Mouse (Mus musculus) gastrocnemius, postnatal 14 days (tissue): ENCODE data around the gene Myo1h. TPM values are rescaled to one million over a fixed set of nuclear protein-coding genes. Genes with fewer than 3 reads are reported as not detected.

ENCODE experiments used
- DNase-seq: peaks from one replicate; pipeline ENCODE4 v3.0.0; 2021; ENCODE audit warnings: mixed read lengths
- intact Hi-C: fragments of 180-260 bp; cut with DNase I; formaldehyde crosslinking; loops from one replicate; pipeline ENCODE4 v1.15.1; 2025; ENCODE audit warnings: low total_unique reads
- total RNA-seq, 2 experiments: library from RNA; stranded (reverse); gene quantifications; 2 replicates each; pipeline ENCODE4 v1.2.3; 2021

Gene Myo1h
- total RNA-seq, 2 experiments from 2014 or later = 1.1 TPM; not detected in 1

DNA sequence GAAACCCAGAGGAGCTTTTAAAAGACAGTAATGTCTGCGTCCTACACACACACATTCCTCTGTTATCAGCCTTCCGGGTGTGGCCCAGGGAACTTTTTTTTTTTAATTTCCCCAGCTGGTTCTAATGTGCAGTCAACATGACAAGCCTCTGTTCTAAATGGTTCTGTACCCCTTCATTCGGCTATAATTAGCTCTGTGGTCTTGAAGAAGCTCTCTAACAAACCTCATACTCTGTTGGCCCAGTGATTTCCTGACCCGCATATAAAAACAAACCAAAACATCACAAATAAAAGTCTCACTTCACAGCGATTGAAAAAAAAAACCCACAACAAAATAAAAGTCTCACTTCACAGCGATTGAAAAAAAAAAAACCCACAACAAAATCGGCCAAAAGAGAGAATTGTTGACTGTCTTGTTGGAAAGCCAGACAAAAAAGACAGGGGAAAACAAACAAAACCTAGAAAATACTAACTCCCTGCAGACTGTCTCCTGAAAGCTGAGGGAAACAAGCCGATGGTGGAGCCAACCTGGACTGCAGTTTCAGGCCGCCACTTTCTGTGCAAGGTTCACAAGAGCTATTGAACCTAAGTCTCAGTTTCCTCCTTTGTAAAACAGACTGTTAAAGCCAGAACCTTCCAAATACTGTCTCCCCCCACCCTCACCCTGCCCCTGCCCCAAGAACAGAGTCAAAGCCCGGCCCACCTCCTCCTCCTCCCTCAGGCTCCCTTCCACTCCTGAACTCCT is 89.4 kb downstream of the Myo1h start:
- intact Hi-C loops = no loop called here
- no peak for DNase-seq

- intact Hi-C loops = no loop called here
- DNase-seq = no peak
These were observed 90.0 kb downstream of the Myo1h start for GRCm38 (mm10) chr5:114378936-114379335.

DNA sequence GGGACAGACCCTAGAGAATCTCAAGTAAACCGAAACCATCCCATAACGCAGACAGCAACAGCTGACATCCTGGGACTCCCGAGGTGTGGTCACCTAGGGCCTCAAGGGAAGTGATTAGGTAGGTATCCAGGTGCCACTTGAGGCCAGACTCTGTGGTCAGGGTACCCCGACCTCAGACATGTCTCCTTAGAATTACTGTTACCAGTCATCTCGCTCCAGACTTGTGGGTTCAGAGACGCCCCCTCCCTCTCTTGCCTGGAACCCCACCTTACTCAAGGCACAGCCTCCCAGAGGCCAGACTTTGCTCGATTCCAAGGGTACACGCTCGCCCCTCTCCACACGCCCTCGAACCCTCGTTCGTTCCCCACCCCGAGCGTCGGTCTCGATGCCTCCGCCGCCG is 90.8 kb downstream of the Myo1h start:
- intact Hi-C loops = loop anchor here (10.0 kb wide), 1 partner anchor 65 kb away; no protein-coding TSS in a partner anchor
- no peak for DNase-seq

DNA sequence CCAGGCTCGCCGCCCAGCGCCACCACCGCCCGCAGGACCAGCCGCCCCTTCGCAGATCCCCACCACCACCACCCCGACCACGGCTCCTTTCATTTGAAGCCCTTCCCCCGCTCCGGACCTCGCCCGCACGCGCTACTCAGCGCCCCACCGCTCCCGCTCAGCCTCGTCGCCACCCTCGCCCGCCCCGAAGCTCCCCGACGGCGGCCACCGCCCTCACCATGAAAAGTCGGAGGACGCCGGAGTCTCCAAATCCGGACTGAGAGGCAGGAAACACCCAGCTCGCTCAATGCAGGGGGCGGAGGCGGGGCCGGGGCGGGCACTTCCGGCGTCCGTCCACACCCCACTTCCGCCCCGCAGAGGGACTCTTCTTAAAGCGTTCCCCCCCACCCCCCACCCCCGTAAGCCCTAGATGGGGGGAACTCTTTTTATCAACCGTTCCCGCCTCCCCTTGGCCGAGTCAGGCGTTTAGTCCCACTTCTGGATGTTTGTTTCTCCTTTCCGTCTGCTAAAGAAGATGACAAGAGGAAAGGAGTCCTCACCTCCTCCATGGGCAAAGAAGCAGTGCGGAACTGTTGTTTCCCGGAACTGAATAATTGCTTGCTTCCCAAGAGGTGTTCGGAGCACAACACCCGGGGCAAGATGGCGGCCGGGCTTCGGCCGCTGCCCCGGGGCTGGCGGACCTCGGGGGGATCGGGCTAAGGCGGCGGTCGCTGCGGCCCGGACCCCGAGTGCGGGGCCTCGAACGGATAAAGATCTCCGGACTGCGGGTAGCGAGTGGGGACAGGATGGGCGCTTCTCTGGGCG is 91.4 kb downstream of the Myo1h start, which contains the start of the genes Kctd10 and Ube3b:
TSS of gene Kctd10 (minus strand) at position 300 of the 804 bp plus-strand sequence.
TSS of gene Ube3b (plus strand) at position 399 of the 804 bp plus-strand sequence.
- intact Hi-C loops = loop anchor here (10.0 kb wide), 1 partner anchor 66 kb away; no protein-coding TSS in a partner anchor
- DNase-seq = peak; percentile 88

DNA sequence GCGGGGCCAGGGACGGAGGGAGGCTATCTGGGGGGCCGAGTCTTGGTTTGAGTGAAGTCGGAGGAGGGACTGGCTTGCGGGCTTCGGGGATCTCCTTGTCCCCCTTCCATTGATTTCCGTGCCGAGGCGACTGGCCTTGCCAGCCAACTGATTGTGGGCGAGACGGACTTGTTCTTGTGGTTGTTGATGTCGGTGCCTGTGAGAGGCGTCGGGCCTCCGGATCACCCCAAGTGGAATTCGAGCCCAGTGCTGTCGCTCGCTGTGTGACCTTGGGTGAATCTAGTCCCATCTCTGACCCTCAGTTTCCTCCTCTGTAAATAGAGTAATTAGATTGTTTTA is 92.0 kb downstream of the Myo1h start:
- intact Hi-C loops = loop anchor here (10.0 kb wide), 1 partner anchor 66 kb away; no protein-coding TSS in a partner anchor

GRCm38 (mm10) chr5:114383184-114383904 is 94.4 kb downstream of the Myo1h start:
- no peak for DNase-seq
- intact Hi-C loops = loop anchor here (10.0 kb wide), 1 partner anchor 69 kb away; no protein-coding TSS in a partner anchor

More for the DNA sequence above, 92.0 kb downstream of the Myo1h start:
- DNase-seq = no peak

- DNase-seq = no peak
- intact Hi-C loops = loop anchor here (10.0 kb wide), 1 partner anchor 70 kb away; no protein-coding TSS in a partner anchor
These were observed 95.5 kb downstream of the Myo1h start for GRCm38 (mm10) chr5:114384448-114384847.

- intact Hi-C loops = no loop called here
- DNase-seq = no peak
These were observed 104.2 kb downstream of the Myo1h start for GRCm38 (mm10) chr5:114393169-114393568.

DNA sequence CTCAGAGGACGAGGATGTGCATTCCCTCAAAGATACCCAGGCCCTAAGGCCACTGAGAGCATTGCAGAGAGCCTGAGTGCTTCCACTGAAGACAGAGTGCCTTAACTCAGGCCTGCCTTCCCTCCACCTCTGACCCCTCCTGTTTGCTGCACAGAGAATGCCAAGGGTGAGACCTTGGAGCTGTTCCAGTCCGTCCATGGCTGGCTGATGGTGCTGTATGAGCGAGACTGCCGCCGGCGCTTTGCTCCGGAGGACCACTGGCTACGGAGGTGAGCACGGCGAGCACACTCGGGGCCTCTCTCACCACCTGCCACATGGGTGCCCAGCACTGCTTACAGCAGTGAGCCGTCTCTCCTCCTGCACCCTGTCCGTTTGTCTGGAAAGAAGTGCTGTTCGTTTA is 117.6 kb downstream of the Myo1h start:
- no peak for DNase-seq
- intact Hi-C loops = no loop called here

- DNase-seq = no peak
- intact Hi-C loops = no loop called here
These were observed 118.3 kb downstream of the Myo1h start for GRCm38 (mm10) chr5:114407269-114407668.

GRCm38 (mm10) chr5:114407810-114408209 is 118.8 kb downstream of the Myo1h start:
- DNase-seq = no peak
- intact Hi-C loops = no loop called here

DNA sequence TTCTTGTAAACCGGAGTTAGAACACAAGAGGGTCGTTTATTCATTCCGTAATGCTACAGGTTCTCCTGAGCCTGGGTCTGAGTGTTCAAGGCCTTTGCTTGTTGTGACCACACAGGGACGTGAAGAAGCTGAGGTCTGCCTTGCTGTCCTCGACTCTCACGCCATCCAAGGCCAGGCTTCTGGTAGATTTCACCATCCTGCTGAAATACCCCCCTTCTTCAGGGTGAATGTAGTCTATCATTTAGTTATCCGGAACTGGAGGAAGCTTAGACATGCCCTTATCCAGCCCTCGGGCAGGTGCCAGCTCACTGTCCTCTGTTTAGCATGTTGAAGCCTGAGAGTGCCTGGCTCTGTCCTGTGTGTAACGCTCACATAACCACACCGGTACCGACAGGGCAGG is 119.9 kb downstream of the Myo1h start:
- DNase-seq = no peak
- intact Hi-C loops = no loop called here

DNA sequence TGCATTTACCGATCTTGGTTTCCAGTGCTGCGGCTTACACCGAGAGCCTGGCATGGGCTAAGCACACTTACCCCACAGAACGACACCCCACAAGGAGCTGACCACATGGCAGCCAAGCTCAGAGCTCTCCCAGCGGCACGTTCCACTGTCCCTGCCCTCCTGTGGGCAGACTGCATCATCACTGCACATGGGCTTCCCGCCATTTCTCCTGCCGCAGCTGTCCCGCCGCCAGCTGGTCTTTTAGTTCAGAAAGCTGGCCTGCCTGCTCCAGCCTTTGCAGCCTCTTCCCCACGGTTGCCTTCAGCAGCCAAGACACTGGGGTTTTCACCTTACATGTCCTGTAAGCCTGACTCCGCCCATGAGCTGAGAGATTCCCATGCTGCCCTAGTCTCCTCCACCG is 121.5 kb downstream of the Myo1h start:
- intact Hi-C loops = no loop called here
- DNase-seq = no peak

- intact Hi-C loops = no loop called here
These were observed 123.5 kb downstream of the Myo1h start for GRCm38 (mm10) chr5:114412361-114412998.

GRCm38 (mm10) chr5:114413067-114413735 is 124.2 kb downstream of the Myo1h start:
- intact Hi-C loops = no loop called here
- DNase-seq = no peak

More at GRCm38 (mm10) chr5:114412361-114412998, 123.5 kb downstream of the Myo1h start:
- DNase-seq = no peak
